Mouse (Mus musculus) kidney, adult 18-20 months (tissue): ENCODE results near the gene Rai1.
A peak's percentile ranks its signal among the peaks of the same experiment; 100 is the strongest.

Source experiments
- DNase-seq: peaks from one replicate; pipeline ENCODE4 v3.0.0; 2021

Gene Rai1

DNA sequence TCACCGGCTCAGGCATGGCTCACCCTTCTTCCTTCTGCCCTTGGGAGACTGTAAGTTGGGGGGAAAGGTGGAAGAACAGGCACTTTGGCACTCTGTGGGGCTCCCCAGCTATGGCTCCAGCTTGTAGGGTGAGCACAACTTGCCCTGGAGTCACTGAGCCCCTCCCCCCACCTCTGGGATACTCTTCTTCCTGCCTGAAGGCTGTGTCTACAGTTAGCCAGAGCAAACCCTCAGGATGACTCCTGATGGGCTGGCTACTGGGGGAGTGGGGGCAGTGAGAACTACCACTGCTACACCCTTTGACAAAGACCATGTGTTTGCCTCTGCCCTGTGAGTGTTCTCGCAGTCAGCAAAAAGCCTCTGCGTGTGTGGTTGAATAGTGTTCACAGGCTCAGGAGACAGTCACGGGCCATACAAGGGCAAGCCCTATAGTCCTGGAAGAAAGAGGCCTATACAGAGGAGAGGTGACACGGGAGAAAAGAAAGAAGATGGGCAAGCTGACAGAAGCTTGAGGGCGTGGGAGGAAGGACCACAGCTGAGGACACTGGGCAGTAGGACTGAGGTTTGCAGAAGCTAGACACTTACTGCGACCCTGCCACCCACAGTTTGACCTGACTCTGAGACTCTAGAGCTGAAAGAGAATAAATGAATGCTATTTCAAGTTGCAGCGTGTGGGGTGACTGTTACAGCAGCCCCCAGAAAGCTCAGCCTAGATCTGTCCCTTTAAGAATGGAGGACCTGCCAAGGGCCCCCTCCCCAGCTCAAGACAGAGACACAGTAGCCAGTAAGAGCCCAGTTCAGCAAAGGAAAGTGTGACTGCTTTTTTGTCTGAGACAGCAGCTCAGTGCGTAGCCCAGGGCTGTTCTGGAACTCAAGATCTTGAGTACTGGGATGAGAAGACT, 9.7 kb upstream of the Rai1 start:
- no peak for DNase-seq

DNA sequence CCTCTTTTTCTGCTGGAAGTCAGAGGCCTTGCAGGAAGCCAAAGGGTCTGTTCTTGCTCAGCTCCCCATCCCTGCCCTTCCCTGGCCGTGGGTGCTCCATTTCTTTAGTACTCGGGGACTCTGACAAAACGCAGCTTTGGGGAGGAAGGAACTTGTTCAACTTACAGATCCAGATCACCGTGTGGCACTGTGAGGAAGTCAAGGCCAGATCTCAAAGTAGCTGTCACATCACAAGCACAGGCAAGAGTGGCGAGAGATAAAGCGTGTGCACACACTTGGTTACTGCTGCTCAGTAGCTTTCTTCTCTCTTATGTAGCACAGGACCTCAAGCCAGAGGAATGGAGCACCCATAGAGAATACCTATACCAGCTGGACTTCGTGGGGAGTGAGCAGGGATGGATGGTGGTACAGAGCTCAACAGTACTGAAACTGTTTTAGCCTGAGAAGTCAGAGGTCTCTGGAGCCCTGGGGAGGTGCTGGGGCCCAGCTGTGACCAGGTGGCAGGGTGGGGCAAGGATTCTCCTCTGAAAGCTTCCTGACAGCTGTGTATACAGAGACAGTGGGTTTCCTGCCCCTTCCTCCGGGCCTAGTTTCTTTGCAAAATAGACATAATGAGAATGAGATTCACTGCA, 5.1 kb upstream of the Rai1 start:
- no peak for DNase-seq

DNA sequence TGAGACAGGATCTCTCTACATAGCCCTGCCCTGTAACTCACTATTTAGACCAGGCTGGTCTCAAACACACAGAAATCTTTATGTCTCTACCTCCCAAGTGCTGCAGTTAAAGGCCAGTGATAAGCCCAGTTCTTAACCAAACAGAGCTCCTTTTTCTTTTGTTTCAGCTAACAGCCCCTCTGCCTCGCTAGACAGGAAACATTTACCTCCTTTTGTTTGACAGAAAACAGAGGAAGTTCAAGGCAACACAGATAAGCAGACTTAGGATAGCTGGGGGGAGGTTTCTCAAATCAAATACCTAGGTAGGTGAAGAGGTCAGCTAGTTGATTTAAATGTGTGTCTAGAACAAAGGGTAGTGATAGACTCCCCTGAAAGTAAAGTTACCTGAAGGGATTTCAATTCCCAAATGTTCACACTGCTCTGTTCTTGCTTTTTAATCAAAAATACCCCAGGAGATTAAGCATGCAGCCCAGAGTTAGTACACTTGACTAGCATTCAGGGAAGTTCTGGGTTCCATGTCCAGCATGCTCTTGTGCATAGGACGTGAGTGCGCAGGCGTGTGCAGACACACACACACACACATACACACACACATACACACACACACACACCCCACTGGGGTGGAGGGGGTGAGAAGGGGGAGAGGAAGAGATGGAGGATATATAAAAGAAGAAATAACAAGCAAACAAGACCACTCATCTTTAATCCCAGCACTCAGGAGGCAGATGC, 3.8 kb upstream of the Rai1 start:
- DNase-seq: no peak

DNA sequence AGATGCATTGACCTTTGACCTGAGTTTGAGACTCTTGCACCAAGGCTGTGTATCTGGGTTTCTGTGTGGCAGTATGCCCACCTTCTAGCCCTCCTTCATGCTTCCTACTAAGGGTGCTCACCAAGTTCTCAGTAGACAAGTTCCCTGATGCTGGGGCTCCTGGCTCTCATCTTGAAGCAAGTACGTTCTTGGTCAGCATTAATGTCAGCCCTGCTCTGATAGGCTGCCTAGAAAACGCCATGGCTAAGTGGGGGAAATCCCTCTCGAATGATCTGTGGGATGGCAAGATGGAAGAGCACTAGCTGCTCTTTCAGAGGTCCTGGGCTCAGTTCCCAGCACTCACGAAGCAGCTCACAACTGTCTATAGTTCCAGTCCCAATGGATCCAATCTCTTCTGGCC, 2.8 kb upstream of the Rai1 start:
- DNase-seq: no peak

DNA sequence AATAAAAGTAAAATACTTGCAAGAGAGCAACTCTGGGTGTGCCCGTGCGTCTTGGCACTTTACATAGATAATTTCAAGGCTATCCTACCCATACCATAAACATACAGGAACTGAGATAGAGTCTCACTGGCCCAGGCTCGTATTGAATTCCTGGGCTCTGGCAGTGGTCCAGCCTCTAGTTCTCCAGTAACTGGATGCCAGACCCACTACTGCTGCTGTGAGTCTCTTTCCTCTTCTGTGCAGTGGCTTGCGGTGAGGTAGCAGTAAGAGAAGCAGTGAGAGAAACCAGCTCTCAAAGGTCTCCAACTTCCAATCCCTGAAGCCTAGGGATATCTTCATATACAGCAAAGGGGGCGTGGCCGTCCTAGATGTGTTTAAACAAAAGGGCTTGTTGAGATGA, 2.1 kb upstream of the Rai1 start:
- DNase-seq: peak; percentile 41

DNA sequence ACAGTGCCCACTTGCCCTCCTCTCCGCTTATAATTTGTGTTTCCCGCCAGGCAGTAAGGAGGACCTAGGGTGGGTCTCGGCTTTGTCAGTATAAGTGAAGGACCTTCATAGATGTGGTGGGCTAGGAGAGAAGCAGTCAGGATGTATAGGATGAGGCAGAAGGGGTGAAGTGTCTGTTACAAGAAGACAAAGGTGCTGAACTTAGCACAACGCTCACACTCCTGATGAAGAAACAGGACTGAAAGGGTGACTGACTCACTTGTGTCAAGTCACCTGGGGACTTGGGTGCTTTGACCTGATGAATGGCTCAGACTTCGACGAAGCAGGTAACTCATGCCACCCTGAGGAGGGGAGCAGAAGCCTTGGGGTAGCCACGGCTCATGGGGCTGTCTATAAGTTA, 1.2 kb upstream of the Rai1 start:
- no peak for DNase-seq

DNA sequence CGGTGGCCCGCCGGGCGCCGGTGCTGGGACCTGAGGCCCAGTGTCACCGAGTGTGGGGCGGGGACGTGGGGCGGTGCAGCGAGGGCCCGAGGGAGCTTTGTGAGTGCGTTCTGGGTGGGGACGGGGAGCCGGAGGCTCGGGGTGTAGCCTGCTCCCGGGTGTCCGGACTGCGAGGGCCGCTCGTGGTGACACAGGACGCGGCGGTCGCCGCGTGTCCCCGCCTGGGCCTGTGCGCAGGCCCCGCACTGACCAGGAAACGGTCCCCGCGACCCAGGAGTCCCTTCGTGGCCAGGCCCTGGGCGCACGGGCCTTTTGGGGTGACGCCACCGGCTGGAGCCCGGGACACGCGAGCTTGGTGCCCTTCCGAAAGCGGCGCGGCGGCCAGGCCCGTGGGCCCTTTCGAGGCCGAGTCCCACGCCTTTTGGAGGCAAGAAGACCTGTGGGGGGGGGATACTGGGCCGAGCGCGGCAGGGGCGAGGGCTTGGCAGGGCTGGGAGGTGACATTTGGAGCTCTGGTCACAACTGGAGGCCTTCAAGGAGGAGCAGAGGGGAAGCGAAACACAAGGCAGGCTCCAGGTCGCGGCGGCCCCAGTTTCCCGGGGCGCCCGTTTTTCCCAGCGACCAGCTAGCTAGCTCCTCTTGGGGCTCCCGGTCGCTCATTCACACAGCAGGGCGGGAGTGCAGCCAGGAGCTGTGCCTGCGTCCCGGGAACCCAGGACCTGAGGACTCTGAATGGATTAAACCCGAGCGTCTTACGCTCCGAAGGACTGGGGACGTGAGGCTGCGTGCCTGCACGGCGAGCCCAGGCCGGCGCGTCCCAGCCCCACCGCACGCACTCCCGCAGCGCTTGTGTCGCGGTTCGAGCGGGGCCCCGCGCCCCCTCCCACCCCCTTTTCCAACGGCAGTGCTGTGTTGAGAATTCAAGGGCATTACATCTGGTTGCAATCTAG, 1.1 kb downstream of the Rai1 start:
- peak; percentile 78 for DNase-seq

DNA sequence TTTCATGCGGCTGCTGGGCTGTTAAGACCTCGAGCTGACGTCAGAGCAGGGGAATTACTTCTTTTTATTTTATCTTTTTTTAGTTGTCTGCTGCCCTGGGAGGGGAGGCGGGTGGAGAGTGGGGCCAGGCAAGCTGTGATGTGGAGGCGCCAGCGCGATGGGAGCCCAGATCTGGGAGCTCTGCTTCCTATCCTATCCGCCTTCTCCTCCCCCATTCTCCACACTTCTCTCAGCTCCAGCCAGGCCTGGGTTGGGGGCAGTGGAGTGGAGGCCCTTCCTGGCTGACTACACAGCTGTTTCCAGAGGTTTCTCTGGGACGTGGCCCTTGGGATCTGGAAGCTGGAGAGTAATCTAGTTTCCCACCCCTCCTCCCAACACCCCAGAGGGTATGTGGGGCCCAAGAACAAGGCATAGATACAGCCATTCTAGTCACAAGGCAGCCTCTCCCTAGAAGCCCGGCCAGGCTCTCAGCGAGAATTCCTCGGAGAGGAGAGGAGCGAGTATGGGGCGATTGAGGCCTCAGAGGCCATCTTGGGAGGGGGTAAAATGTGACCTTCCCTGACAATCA, 1.8 kb downstream of the Rai1 start:
- peak; percentile 53 for DNase-seq

DNA sequence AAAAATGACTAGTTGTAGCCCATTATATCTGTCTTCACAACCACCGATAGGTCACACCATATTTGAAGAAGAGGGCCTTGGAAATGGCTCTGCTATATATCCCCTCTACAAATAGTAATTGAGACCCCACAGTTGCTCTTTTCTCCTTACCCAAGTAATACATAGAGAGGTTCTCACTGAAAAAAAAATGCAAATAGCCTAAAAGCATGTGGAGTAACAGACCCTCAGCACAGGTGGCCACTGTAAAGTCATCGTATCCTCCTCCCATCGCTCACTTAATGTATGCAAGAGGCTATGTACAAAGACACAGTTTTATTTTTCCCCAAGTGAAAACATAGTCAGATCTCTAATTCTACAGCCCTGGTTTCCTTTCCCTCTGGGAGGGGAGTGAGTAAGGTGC, 2.6 kb downstream of the Rai1 start:
- DNase-seq: no peak

DNA sequence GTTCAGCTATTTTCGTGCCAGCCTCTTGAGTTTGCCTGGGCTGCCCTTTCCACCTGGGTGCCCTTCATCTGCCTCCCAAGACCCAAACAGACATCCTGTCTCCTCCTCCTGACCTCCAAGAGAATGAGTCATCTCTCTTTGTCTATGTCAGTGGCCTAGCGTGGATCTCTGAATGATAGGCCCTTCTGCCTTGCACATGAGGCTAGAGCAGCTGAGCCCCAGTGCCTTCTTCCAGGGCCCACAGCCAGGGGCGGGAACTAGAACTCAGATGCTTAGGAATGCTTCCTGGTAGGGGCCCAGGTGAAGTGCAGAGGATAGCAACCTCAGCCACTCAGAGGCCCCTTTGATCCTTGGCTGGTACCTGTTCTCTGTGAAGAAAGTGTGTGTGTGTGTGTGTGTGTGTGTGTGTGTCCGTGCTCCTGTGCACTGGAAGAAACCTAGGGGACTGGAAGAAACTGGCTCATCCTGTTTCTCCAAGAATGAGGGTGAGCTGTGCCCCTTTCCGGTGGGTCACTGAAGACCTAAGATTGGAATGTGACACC, 3.9 kb downstream of the Rai1 start:
- DNase-seq: peak; percentile 40

DNA sequence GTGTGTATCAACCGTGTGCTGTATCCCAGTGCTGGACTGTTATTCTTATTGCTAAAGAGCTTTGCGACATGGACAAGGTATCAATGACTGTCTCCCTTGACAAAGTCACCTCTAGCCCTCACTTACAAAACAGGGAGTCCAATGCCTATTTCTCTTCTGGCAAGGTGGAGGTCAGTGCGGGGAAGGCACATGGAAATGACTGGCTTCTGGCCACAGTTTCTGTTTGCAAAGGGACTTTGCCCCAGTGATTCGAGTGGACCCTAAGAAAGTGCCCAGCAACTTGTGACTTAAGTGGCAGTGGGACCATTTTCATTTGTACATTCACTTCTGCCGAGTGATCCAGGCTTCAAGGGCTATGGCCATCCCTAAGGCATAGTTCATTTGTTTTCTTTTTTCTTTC, 5.6 kb downstream of the Rai1 start:
- DNase-seq: peak; percentile 34

DNA sequence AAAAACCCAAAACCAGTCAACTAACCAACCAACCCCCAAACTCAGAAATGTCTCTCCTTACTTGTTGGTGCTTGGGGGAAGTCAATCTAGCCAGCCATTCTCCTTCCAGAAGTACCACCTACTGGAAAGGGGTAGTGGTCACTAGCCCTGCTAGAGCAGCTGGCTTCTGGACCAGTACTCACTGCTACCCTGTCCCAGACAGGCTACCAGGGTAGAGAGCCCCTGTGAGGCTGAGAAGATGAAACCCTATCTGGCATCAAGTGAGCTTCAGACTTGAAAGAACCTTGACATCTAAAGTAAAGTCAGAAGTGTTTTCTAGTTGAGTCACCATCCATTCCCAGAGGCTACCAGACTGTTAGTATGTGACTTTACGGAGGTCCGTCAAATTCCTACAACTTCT, 6.8 kb downstream of the Rai1 start:
- DNase-seq: no peak

DNA sequence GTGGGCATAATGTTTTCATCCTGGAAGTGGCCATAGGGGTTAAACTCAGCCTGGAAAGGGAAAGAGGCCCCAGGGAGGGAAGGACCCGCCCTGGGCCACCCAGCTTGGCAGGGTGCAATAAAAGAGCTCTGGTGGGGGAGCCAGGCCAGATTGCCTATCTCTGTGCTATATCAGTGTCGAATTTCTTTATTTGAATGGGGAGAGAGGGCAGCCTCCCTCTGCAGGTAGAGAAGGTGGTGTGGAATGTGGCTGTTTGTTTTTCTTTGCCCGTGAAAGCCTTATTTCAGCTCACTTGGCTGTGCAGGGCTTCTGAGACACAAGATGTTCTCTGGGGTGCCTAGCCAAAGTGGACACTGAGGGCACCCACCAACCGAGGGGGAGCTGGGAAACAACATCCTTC, 8.8 kb downstream of the Rai1 start:
- peak; percentile 25 for DNase-seq

DNA sequence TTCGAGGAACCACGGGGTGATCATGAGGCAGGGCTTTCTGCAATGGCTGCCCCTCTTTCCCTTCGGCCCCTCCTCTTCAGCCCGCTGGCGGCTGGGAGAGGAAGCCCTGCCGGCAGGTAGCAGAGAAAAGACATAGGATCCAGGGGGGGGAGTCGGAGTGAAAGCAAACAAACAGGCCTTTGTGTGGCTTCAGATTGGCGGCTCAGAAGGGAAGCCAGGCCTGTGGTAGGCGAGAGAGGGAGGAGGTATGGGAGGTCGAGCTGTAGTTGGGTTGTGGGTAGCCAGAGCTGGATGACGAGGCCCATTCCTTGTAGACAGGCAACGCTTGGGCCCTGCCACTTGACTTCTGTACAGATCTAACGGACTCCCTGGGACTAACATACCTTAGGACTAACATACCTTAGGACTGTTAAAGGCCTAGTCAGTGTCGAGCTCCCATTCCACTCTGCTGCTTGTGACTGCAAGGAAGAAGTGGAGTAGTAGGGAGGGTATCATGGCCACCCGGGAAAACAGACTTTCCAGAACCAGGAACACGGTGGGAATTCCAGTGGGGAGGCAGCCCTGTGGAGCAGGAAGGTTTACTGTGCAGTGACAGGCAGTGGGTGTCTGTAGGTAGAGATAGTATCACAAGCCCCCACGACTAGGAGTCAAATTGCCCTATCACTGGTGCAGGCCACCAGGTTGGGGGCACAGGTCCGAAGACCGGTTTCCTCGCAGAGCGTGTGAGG, 9.6 kb downstream of the Rai1 start:
- DNase-seq: peak; percentile 57

DNA sequence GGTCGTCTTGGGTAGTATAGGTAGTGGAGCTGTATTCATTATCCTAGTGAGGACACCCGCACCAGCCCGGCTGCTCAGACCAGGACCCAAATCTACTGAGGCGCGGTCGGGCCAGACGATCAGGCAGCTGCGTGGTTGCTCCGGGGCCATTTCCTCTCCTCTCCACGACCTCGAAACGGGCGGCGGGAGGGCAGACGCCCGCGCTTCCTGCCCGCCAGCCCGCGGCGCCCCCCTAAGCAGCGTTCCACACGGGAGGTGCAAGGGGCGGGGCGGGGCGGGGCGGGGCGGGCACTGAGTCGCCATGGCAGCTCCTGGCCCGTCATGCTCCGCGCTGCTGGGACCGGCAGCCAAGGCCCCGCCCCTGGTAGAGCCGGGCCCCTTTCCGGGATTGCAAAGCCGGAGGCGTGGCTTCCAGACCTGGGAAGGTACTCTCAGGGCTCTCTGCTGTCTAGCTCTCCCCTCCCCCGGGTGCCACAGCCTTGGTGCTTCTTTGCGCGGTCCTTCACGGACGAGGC, 10.3 kb downstream of the Rai1 start:
- peak; percentile 96 for DNase-seq

DNA sequence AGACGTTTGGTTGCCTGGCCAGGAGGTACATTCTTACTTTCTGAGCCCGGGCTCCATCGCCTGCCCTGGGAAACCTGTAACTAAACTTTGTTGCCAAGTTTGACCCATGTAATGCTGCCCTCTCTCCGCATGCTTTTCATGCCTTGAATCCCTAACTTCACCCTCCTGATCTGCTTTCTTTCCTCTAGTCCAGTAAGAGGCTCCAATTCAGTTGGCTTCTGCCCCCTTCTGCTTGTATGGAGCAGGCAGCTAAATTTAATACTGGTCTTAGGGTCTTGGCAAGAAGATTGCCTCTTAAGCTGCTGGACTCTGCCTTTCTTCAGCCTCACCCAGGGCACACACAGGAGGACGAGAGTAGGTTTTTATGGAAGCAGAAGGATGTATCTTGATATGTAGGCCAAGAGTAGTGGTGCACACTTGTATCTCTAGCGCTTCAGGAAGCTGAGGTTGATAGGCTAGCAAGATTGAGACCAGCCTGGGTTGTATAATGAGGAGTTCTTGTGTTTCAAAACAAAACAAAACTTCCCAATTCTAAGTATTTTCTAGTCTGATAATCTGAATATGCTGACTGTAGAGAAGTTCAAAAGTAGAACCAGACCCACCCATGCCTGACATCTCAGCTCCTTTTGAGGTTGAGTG, 10.9 kb downstream of the Rai1 start:
- no peak for DNase-seq

DNA sequence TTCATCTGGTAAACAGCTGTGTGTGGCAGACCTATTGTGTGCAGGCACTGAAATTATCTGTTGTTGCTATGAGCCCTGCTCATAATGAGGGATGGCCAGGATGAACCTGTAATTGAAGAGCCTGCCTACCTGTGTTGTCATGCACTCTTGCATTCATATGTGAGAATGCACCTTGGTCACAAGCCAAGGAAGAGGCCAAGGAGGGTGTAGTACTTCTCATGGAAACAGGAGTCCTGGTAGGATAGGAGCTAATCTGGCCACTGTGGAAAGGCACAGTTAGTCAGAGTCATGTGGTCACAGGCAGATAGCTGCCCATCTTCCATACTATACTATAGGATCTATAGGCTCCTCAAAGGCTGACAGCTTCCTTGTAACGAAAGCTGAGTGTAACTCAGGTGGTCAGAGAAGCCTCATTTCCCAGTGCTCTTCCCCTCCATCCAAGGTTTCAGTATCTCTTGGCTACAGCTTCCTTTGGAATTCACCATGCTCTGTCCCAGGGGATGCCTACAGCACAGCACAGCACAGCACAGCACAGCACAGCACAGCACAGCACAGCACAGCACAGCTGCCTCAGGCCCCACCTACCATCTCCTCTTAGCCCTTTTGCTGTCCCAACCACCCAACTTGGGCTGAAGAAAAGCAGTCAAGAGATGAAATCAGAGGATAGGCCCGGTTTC, 15.9 kb downstream of the Rai1 start:
- DNase-seq: no peak

DNA sequence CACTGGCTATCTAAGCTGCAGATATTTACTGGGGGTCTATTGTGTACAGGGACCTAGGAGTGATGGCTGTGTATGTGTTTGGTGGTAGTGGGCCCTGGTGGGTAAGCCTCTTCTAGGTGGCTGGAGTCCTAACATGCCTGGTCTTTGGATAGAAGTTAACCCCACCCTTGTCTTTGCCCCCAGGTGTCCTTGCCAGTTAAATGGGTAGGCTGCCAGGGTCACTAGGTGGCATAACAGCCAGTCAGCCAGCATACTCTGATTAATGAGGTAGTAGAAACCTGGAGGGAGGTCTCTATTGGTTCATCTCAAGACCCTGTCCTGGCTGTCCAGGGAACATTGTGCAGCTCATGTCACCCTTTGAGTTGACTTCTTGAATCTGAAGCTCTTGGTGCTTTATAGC, 17.8 kb downstream of the Rai1 start:
- peak; percentile 28 for DNase-seq

DNA sequence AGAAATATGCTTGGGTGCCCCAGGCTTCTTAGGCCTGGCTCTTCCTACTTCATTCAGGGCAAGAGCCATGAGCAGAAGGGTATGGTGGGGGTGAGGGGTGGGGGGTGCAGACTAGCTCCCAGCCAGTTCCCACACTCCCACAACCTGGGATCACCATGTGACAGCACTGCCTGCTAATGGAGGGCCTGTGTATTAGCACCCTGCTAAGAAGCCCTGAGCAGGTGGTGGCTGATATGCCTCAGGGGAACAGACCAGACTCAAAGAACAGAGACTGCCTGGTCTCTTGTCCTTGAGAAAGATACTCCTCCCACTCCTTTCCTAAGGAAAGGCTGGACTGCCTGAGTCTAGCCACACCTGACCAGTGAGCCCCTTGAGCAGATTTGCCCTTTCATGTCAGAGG, 22.2 kb downstream of the Rai1 start:
- DNase-seq: no peak
